Mouse (Mus musculus) stomach, postnatal 0 days (tissue): ENCODE measurements at regions not wholly inside any gene's neighbourhood (a gene's known extent, or its start where the extent isn't known, plus 50 kb on each side); places are given as distances from the start of the nearest gene placed in this dataset.

Experiments
- CTCF ChIP-seq: IDR thresholded peaks from 2 replicates; pipeline ENCODE4 v1.5.1; 2016; ENCODE audit warnings: antibody characterized with exemption, low read depth, mild to moderate bottlenecking, moderate library complexity
- EP300 ChIP-seq: optimal IDR thresholded peaks from 2 replicates; pipeline ENCODE3; 2016; ENCODE audit warnings: antibody characterized with exemption

DNA sequence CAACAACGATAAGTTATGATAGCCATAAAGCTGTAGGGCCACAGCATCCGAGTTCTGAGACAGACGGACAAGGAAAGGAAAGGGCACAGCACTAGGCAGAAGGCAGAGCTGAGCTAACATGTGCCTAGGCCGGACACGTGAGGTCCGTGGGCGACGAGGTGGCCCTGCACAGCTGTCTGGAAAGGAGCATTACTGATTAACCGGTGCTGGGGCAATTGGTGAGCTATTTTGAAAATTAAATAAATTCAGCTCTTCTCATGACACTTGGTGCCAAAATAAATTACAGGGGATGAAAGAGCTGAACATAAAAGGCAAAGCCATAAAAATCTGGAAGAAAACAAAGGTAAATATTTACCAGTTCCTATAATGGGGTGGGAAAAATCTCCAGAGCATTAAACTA lies 65.9 kb upstream of the Tle3 start:
- TF ChIP-seq CTCF (no peak), EP300 (no peak)
